Mouse (Mus musculus) bone marrow, adult 2 months (tissue): ENCODE measurements at regions not wholly inside any gene's neighbourhood (a gene's known extent, or its start where the extent isn't known, plus 50 kb on each side); places are given as distances from the start of the nearest gene placed in this dataset.

Experiments used
- CTCF ChIP-seq: fragments of 200-500 bp; IDR thresholded peaks from 2 replicates; pipeline ENCODE4 v1.5.1; 2011; ENCODE audit warnings: low read length, control low read depth; ENCODE audit not compliant: control insufficient read depth, insufficient read depth
- POLR2A ChIP-seq: fragments of 200-500 bp; IDR thresholded peaks from 2 replicates; pipeline ENCODE4 v1.6.1; 2011; ENCODE audit warnings: low read depth, mild to moderate bottlenecking, control low read depth, low read length, borderline replicate concordance; ENCODE audit not compliant: control insufficient read depth

DNA sequence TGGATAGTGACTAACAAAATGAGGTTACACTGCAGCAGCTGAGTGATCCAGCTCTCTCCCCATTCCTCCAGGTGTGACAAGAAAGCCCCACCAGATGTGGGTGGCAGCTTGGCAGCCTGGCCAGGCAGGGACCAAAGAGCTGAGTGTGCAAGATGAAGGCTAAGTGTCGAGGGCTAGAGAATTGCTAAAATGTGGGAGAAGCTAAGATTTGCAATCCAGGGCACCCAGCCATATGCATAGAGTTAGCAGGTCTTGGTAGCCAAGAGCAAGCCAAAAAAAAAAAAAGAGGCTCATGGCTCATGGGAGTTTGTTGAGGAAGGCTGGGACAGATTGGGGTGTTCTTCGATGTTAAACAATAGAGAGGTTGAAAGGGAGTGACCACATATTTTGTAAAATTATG lies 468.0 kb downstream of the Etnk1 start:
- TF ChIP-seq CTCF = no peak
- TF ChIP-seq POLR2A = no peak
